Mouse (Mus musculus) stomach, embryonic 15.5 days (tissue): Measurements from ENCODE around the gene Defb5. TPM values are rescaled to one million over a fixed set of nuclear protein-coding genes. Genes with fewer than 3 reads are reported as not detected.
"Not testable (repeated sequence)": the region's sequence is repeated elsewhere in the genome, so short reads cannot be mapped to it uniquely, and the experiment has no call there.

Source experiments
- ATAC-seq: fragments of 200-750 bp; cut with Nextera tagmentation; 2 replicates; pipeline ENCODE4 v1.8.0; 2017; ENCODE audit warnings: low read depth, moderate number of reproducible peaks, moderate TSS enrichment; ENCODE audit not compliant: insufficient read depth, low FRiP score
- H3K27ac ChIP-seq: fragments of 300-500 bp; sonication (generic); 2 replicates; pipeline ENCODE4 v1.5.1; 2015; ENCODE audit warnings: mild to moderate bottlenecking, inconsistent platforms
- H3K27me3 ChIP-seq: fragments of 300-500 bp; sonication (generic); replicated peaks from 2 replicates; pipeline ENCODE4 v1.6.1; 2015; ENCODE audit warnings: inconsistent platforms
- H3K36me3 ChIP-seq: fragments of 300-500 bp; sonication (generic); 2 replicates; pipeline ENCODE4 v1.6.1; 2015; ENCODE audit warnings: inconsistent platforms
- H3K4me1 ChIP-seq: fragments of 300-500 bp; sonication (generic); 2 replicates; pipeline ENCODE4 v1.6.1; 2015; ENCODE audit warnings: inconsistent platforms
- H3K4me2 ChIP-seq: fragments of 300-500 bp; sonication (generic); 2 replicates; pipeline ENCODE4 v1.6.1; 2015; ENCODE audit warnings: mild to moderate bottlenecking, inconsistent platforms
- H3K4me3 ChIP-seq: fragments of 300-500 bp; sonication (generic); replicated peaks from 2 replicates; pipeline ENCODE4 v1.5.1; 2015; ENCODE audit warnings: inconsistent platforms
- H3K9ac ChIP-seq: fragments of 300-500 bp; sonication (generic); 2 replicates; pipeline ENCODE4 v1.6.1; 2015; ENCODE audit warnings: inconsistent platforms
- H3K9me3 ChIP-seq: fragments of 300-500 bp; sonication (generic); 2 replicates; pipeline ENCODE4 v1.6.1; 2016; ENCODE audit warnings: inconsistent platforms
- WGBS: fragments of 180-500 bp; shearing (Covaris S2); methylation state at CpG from one replicate; pipeline ENCODE4 v1.1.7; 2015; 5-methylcytosine and 5-hydroxymethylcytosine counted together
- polyA plus RNA-seq: library from polyadenylated mRNA; unstranded; fragments of >200 nt; fragmentation: Nextera tagmentation; extraction: Ambion mirVana; gene quantifications from 2 replicates; pipeline ENCODE4 v1.2.1, GENCODE M21; 2015

Gene Defb5
- polyA plus RNA-seq: not detected in 2 replicates

GRCm38 (mm10) chr8:19247280-19247679 is at the start of gene Defb5:
TSS of gene Defb5 (plus strand) at chr8:19247580.
- H3K27ac ChIP-seq: no peak within 1 kb of the TSS
- H3K4me2 ChIP-seq: no peak within 1 kb of the TSS
- WGBS: 89% methylated on average over 5 of the region's 5 CpGs
- H3K27me3 ChIP-seq: no peaks in the 10 kb centered on the region
- H3K36me3 ChIP-seq: no peaks in the 10 kb centered on the region
- ATAC-seq: no peak
- H3K4me1 ChIP-seq: no peaks in the 10 kb centered on the region
- H3K4me3 ChIP-seq: no peak within 1 kb of the TSS
- H3K9me3 ChIP-seq: no peaks in the 10 kb centered on the region
- H3K9ac ChIP-seq: no peak within 1 kb of the TSS

- no peaks in the 10 kb centered on the region for H3K9me3 ChIP-seq
- no peak within 1 kb of the TSS for H3K4me3 ChIP-seq
- H3K4me2 ChIP-seq: no peak within 1 kb of the TSS
- no peaks in the 10 kb centered on the region for H3K4me1 ChIP-seq
- H3K36me3 ChIP-seq: no peaks in the 10 kb centered on the region
- no peak within 1 kb of the TSS for H3K27ac ChIP-seq
- no peaks in the 10 kb centered on the region for H3K27me3 ChIP-seq
- ATAC-seq: no peak
- 64% methylated on average over 1 of the region's 1 CpGs for WGBS
- H3K9ac ChIP-seq: no peak within 1 kb of the TSS
Measured at GRCm38 (mm10) chr8:19225161-19225560, 22.2 kb upstream of the Defb5 start, which contains the start of gene Defb6. TSS of gene Defb6 (plus strand) at chr8:19225478.

- H3K27ac ChIP-seq: no peak overlapping the region
- ATAC-seq: no peak
- no peak overlapping the region for H3K4me2 ChIP-seq
- H3K4me1 ChIP-seq: no peaks in the 10 kb centered on the region
- no peak overlapping the region for H3K9ac ChIP-seq
- no peaks in the 10 kb centered on the region for H3K9me3 ChIP-seq
- H3K27me3 ChIP-seq: no peaks in the 10 kb centered on the region
- no peaks in the 10 kb centered on the region for H3K36me3 ChIP-seq
- no peak overlapping the region for H3K4me3 ChIP-seq
- WGBS: 75% methylated on average over 1 of the region's 1 CpGs
Measured at GRCm38 (mm10) chr8:19238101-19238500, 9.3 kb upstream of the Defb5 start.

GRCm38 (mm10) chr8:19239616-19240015 is 7.8 kb upstream of the Defb5 start, which contains the start of gene Defb46:
TSS of gene Defb46 (plus strand) at chr8:19239916.
- no peaks in the 10 kb centered on the region for H3K27me3 ChIP-seq
- H3K27ac ChIP-seq: no peak within 1 kb of the TSS
- H3K4me3 ChIP-seq: no peak within 1 kb of the TSS
- WGBS: 78% methylated on average over 2 of the region's 2 CpGs
- no peak for ATAC-seq
- no peak within 1 kb of the TSS for H3K9ac ChIP-seq
- no peaks in the 10 kb centered on the region for H3K36me3 ChIP-seq
- no peaks in the 10 kb centered on the region for H3K9me3 ChIP-seq
- no peaks in the 10 kb centered on the region for H3K4me1 ChIP-seq
- H3K4me2 ChIP-seq: no peak within 1 kb of the TSS

GRCm38 (mm10) chr8:19258136-19258535 is 10.8 kb downstream of the Defb5 start:
- Histone ChIP-seq H3K4me2 (no peak overlapping the region), H3K9me3 (no peaks in the 10 kb centered on the region), H3K36me3 (no peaks in the 10 kb centered on the region), H3K27ac (no peak overlapping the region), H3K9ac (no peak overlapping the region), H3K4me3 (no peak overlapping the region), H3K27me3 (no peaks in the 10 kb centered on the region), H3K4me1 (no peaks in the 10 kb centered on the region)
- no peak for ATAC-seq

GRCm38 (mm10) chr8:19259667-19260066 is 12.3 kb downstream of the Defb5 start:
- WGBS: 43% methylated on average over 3 of the region's 3 CpGs
- Histone ChIP-seq H3K27me3 (no peaks in the 10 kb centered on the region), H3K36me3 (no peaks in the 10 kb centered on the region), H3K27ac (no peak overlapping the region), H3K4me1 (no peaks in the 10 kb centered on the region), H3K4me3 (no peak overlapping the region), H3K4me2 (no peak overlapping the region), H3K9ac (no peak overlapping the region), H3K9me3 (no peaks in the 10 kb centered on the region)
- ATAC-seq: no peak

- WGBS: 27% methylated on average over 2 of the region's 2 CpGs
- H3K4me3 ChIP-seq: not testable (repeated sequence)
Measured at GRCm38 (mm10) chr8:19293060-19293459, 45.7 kb downstream of the Defb5 start, which contains the start of gene Defb3. TSS of gene Defb3 (plus strand) at chr8:19293360.

GRCm38 (mm10) chr8:19298361-19298760 is 51.0 kb downstream of the Defb5 start:
- not testable (repeated sequence) for H3K9me3 ChIP-seq, H3K4me2 ChIP-seq, H3K9ac ChIP-seq, H3K27me3 ChIP-seq, ATAC-seq, H3K27ac ChIP-seq, H3K4me3 ChIP-seq, H3K4me1 ChIP-seq, H3K36me3 ChIP-seq
- 49% methylated on average over 3 of the region's 3 CpGs for WGBS

More at GRCm38 (mm10) chr8:19293060-19293459, 45.7 kb downstream of the Defb5 start, which contains the start of gene Defb3:
- H3K4me1 ChIP-seq, H3K27ac ChIP-seq, H3K4me2 ChIP-seq, ATAC-seq, H3K27me3 ChIP-seq, H3K9me3 ChIP-seq, H3K36me3 ChIP-seq, H3K9ac ChIP-seq: not testable (repeated sequence)

Other genes with a start within 250 kb of the Defb5 start
- gene Defb38, start 221.0 kb upstream of the Defb5 start, polyA plus RNA-seq: not detected in 2 replicates
- gene Defb39, start 182.8 kb upstream of the Defb5 start, polyA plus RNA-seq: not detected in 2 replicates
- gene Defb12, start 132.7 kb upstream of the Defb5 start, polyA plus RNA-seq: not detected in 2 replicates
- not detected in 2 replicates for gene Defb34, start 123.8 kb upstream of the Defb5 start, polyA plus RNA-seq
- not detected in 2 replicates for gene Gm45826, start 106.8 kb upstream of the Defb5 start, polyA plus RNA-seq
- gene Defb14, start 53.2 kb upstream of the Defb5 start, polyA plus RNA-seq: 2.6 TPM in 1 of 2 replicates, not detected in the other
- not detected in 2 replicates for gene Defb4, start 48.9 kb upstream of the Defb5 start, polyA plus RNA-seq
- not detected in 2 replicates for gene Defb6, start 22.1 kb upstream of the Defb5 start, polyA plus RNA-seq
- not detected in 2 replicates for gene Defb46, start 7.7 kb upstream of the Defb5 start, polyA plus RNA-seq
- not detected in 2 replicates for gene Defb3, start 45.8 kb downstream of the Defb5 start, polyA plus RNA-seq
- not detected in 2 replicates for gene Defb8, start 200.0 kb downstream of the Defb5 start, polyA plus RNA-seq
- not detected in 2 replicates for gene Defb7, start 247.5 kb downstream of the Defb5 start, polyA plus RNA-seq